In the genomic region with DNA sequence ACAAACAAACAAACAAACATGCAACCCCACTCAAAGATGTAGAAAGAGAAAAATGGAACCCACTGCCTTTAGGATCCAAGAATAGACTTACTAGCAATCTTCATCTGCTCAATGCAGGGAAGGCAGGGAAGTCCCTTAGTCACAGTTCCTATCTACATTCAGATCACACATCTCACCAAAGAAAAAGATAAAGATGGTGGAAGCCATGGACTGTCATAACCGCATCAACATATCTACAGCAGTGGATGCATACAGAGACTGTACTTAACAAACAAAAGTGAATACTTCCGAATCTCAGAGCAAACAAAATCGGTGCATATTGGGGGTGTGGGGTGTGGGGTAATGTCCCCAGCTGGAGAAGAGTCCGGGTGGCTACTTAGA, we compare ENCODE assay signal across 9 mouse cellular contexts.
DNase-seq lines count a peak whose midpoint lies in the region; ATAC-seq and TF ChIP-seq lines count a peak whose summit lies in the region.
"Had no signal": no experiment of that assay in that cellular context is flagged by ENCODE, and none has a peak within 500 bp of the region (broad histone marks: within the 10 kb centered on the region; RNA-seq: fewer than 3 reads in every experiment).

No protein-coding gene starts in this region.

- H3K27ac ChIP-seq in heart, adult 2 months = peak overlapping the region; percentile 77
- H3K27ac ChIP-seq in lung, embryonic 14.5 days (ENCODE audit: low read depth) = no peak overlapping the region
- no peak overlapping the region for H3K27ac ChIP-seq in stomach, embryonic 14.5 days (ENCODE audit: low read length)
- H3K27ac ChIP-seq: midbrain, embryonic 12.5 days had no signal

- TF ChIP-seq POLR2A in heart, adult 2 months (IDR thresholded peaks at IDR 0.05; ENCODE audit: insufficient read depth, low read depth, low read length) = no peak

- H3K4me1 ChIP-seq in heart, adult 2 months (ENCODE audit: control insufficient read depth, insufficient read depth, low read length) = peaks cover 10% of the 10 kb centered on the region
- H3K4me1 ChIP-seq in lung, embryonic 14.5 days (ENCODE audit: insufficient read depth) = peaks cover 4% of the 10 kb centered on the region; the same call in 1 of the 2 replicates
- H3K4me1 ChIP-seq in stomach, embryonic 14.5 days (ENCODE audit: control insufficient read depth, insufficient read depth, low read length) = peaks cover 12% of the 10 kb centered on the region; the same call in 1 of the 2 replicates

- TF ChIP-seq CTCF in heart, adult 2 months (IDR thresholded peaks at IDR 0.05) = no peak
- TF ChIP-seq CTCF in lung, embryonic 14.5 days (IDR thresholded peaks at IDR 0.05; ENCODE audit: low read depth) = no peak

- intact Hi-C loops in heart, adult 2 months (cut with DNase I) = loop anchor here (2.0 kb wide), 1 partner anchor 179 kb away; a partner anchor contains a TSS

- H3K9me3 ChIP-seq in lung, embryonic 14.5 days (ENCODE audit: low read depth, low read length) = no peaks in the 10 kb centered on the region
- no peaks in the 10 kb centered on the region for H3K9me3 ChIP-seq in stomach, embryonic 14.5 days (ENCODE audit: control insufficient read depth, low read depth, low read length)
- H3K9me3 ChIP-seq: midbrain, embryonic 12.5 days had no signal

- no peaks in the 10 kb centered on the region for H3K79me2 ChIP-seq in heart, adult 2 months (replicated peaks; ENCODE audit: control insufficient read depth, insufficient read depth, low read length)

- H3K9ac ChIP-seq in heart, adult 2 months (ENCODE audit: low read depth, low read length) = no peak overlapping the region
- no peak overlapping the region for H3K9ac ChIP-seq in lung, embryonic 14.5 days
- no peak overlapping the region for H3K9ac ChIP-seq in stomach, embryonic 14.5 days (replicated peaks; ENCODE audit: low read depth, low read length)
- H3K9ac ChIP-seq: midbrain, embryonic 12.5 days had no signal

- no peak for TF ChIP-seq EP300 in heart, adult 2 months (IDR thresholded peaks at IDR 0.05; ENCODE audit: insufficient read depth, low read depth, low read length)

- ATAC-seq in lung, embryonic 14.5 days (ENCODE audit: insufficient read depth) = peak; percentile 13; the same call in 1 of the 2 replicates
- ATAC-seq in inflammation-experienced regulatory T-cells, adult 6 months = peak; percentile 42
- no peak for ATAC-seq in stomach, embryonic 14.5 days (ENCODE audit: insufficient number of reproducible peaks, insufficient read depth, low FRiP score, low read depth)

- H3K27me3 ChIP-seq in heart, adult 2 months (ENCODE audit: control insufficient read depth, insufficient read depth, low read length) = no peaks in the 10 kb centered on the region
- H3K27me3 ChIP-seq in lung, embryonic 14.5 days (ENCODE audit: insufficient read depth, low read length) = no peaks in the 10 kb centered on the region
- no peaks in the 10 kb centered on the region for H3K27me3 ChIP-seq in stomach, embryonic 14.5 days (ENCODE audit: control insufficient read depth, insufficient read depth, low read length)

- peak overlapping the region; percentile 54 for H3K4me2 ChIP-seq in lung, embryonic 14.5 days
- H3K4me2 ChIP-seq in stomach, embryonic 14.5 days (replicated peaks; ENCODE audit: low read depth, low read length) = peak overlapping the region; percentile 36; the same call in 1 of the 2 replicates

- no peak overlapping the region for H3K4me3 ChIP-seq in heart, adult 2 months
- H3K4me3 ChIP-seq in lung, embryonic 14.5 days (ENCODE audit: low read depth, low read length) = no peak overlapping the region; the same call in 1 of the 2 replicates
- H3K4me3 ChIP-seq in stomach, embryonic 14.5 days (ENCODE audit: low read depth, low read length) = no peak overlapping the region; the same call in 1 of the 2 replicates
- H3K4me3 ChIP-seq: midbrain, embryonic 12.5 days had no signal

- WGBS in heart, adult 2 months = 70% methylated on average over 4 of the region's 4 CpGs
- WGBS in lung, embryonic 14.5 days = 77% methylated on average over 4 of the region's 4 CpGs
- 79% methylated on average over 4 of the region's 4 CpGs for WGBS in stomach, embryonic 14.5 days

- no peaks in the 10 kb centered on the region for H3K36me3 ChIP-seq in heart, adult 2 months (ENCODE audit: control insufficient read depth, insufficient read depth, low read length)
- no peaks in the 10 kb centered on the region for H3K36me3 ChIP-seq in lung, embryonic 14.5 days (ENCODE audit: insufficient read depth)
- no peaks in the 10 kb centered on the region for H3K36me3 ChIP-seq in stomach, embryonic 14.5 days (ENCODE audit: control insufficient read depth, insufficient read depth, low read length)
- H3K36me3 ChIP-seq: midbrain, embryonic 12.5 days had no signal

- DNase-seq in heart, adult 2 months = no peak
- DNase-seq in heart, adult 11 months = no peak
- DNase-seq in lung, embryonic 14.5 days = no peak
- no peak for DNase-seq in lung, postnatal 10 days
- no peak for DNase-seq in thymus, postnatal 10 days (ENCODE audit: low spot score in 2 of 2)
- no peak for DNase-seq in thymus, adult 18-20 months
